Mouse (Mus musculus): Measurements from ENCODE around the gene Ttc17.

Ttc17 gene

DNA sequence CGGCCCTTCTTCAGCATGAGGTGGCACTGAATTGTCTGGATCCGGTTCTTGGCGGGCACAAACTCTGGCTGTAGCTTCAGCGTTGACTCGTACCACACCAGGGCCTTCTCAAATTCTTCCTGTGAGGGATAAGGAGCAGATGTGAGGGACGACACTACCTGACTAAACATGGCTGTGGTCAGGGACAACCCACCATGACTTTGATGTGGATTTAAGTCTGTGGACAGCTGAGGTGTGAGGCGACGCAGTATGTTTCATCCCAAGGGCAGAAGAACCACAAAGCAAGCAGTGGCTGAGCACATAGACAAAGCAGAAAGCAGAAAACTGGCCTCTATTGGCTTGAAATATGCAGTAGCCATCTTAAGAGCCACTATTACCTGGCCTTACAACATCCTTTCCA, 104.7 kb downstream of the Ttc17 start:
- no peak for DNase-seq (ENCODE audit: extremely low read depth, low read depth, low spot score)

- no peak for DNase-seq (ENCODE audit: extremely low read depth, low read depth, low spot score)
Observed at GRCm38 (mm10) chr2:94297467-94297866, 109.0 kb downstream of the Ttc17 start.

DNA sequence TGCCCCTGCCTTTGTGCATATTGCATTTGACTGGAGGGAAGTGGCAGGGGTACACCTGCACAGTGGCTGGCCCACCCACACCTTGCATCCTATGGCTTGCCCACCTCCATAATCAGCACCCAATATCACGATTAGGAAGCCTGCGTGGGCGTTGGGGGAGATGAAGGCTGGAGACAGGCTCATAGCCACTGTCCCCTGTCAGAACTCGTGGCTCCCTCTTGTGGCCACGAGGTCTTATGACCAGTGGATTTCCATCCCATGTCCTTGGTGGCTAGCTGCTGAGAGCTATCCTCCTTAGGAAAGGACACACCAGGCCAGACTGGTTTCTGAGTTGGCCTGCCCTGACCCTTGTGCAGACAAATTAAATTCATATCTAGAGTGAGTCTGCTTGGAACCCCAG, 116.0 kb downstream of the Ttc17 start:
- no peak for DNase-seq (ENCODE audit: extremely low read depth, low read depth, low spot score)

GRCm38 (mm10) chr2:94289659-94290058, 116.8 kb downstream of the Ttc17 start:
- DNase-seq (ENCODE audit: extremely low read depth, low read depth, low spot score): no peak

- DNase-seq (ENCODE audit: extremely low read depth, low read depth, low spot score): no peak
Observed at GRCm38 (mm10) chr2:94289169-94289568, 117.3 kb downstream of the Ttc17 start.

DNA sequence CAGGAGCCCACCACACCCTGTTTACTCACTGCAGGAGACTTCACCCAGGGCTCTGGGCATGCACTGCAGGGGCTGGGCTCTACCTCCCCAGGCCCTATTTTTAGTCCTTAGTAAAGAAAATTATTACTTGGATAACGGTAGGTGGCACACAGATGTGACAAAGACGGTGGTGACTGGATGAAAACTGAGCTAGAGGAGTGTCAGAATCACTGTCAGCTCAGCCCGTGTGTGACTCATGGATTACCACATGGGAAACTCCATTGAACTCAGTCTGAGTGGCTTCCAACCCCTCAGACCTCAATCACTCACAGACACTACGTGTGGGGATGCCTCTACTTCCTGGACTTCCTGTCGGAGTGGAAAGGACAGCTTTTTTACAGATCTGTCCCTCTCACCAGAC, 118.4 kb downstream of the Ttc17 start:
- DNase-seq (ENCODE audit: extremely low read depth, low read depth, low spot score): no peak

GRCm38 (mm10) chr2:94287435-94287834, 119.1 kb downstream of the Ttc17 start:
- DNase-seq (ENCODE audit: extremely low read depth, low read depth, low spot score): no peak

DNA sequence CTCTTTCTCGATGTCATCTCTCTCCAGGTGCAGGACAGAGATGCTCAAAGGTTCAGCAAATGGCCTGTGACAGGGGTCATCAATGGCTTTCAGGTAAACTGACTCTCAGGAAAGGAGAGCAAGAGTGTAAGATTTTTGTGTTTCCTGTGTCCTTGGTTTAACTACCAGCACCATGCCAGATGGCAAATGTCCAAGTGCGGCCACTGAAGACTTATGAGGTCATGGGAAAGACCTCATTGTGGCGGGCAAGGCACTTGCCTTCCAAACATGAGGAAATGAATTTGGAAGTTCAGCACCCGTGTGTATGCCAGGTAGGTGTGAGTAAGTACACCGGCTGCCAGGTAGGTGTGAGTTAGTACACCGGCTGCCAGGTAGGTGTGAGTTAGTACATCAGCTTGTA, 123.0 kb downstream of the Ttc17 start:
- DNase-seq (ENCODE audit: extremely low read depth, low read depth, low spot score): no peak

- DNase-seq (ENCODE audit: extremely low read depth, low read depth, low spot score): no peak
Observed at GRCm38 (mm10) chr2:94279596-94279995, 126.9 kb downstream of the Ttc17 start.

GRCm38 (mm10) chr2:94276103-94276502, 130.4 kb downstream of the Ttc17 start:
- no peak for DNase-seq (ENCODE audit: extremely low read depth, low read depth, low spot score)

DNA sequence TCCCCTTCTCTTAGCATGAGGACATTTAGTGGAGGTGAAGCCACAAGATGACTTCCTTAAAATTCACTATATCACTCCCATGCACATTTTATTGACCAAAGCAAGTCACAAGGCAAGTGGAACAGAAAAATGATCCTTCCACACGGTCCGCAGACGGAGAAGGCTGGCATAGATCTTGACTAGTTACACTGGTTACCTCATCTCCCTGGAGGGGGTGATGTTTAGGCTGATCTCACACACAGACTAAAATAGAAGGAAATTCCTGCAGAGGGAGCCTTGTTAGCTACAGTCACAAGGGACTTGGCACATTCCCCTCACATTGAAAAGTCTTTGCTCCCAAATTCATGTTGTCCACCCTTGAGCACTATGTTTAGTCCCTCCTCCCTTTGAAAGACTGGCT, 130.8 kb downstream of the Ttc17 start:
- DNase-seq (ENCODE audit: extremely low read depth, low read depth, low spot score): no peak

GRCm38 (mm10) chr2:94273154-94274021, 133.1 kb downstream of the Ttc17 start:
- DNase-seq (ENCODE audit: extremely low read depth, low read depth, low spot score): no peak

DNA sequence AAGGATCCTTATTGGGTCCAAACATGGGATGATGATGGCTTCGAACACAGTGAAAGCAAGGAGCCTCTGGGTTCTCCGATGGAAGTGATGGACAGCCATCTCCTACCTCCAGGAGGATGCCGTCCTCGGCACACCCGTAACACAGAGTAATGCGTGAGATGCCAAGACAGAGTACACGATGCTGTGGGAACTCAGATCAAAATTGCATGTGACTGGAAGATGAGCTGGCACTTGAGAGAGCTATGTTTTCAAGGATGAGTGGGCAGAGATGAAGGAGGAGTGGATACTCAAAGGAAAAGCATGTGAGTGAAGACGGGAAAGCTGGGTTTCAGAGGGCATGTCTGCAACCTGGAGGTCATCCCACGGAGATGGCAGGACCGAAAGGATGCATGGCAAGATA, 135.3 kb downstream of the Ttc17 start:
- DNase-seq (ENCODE audit: extremely low read depth, low read depth, low spot score): no peak

DNA sequence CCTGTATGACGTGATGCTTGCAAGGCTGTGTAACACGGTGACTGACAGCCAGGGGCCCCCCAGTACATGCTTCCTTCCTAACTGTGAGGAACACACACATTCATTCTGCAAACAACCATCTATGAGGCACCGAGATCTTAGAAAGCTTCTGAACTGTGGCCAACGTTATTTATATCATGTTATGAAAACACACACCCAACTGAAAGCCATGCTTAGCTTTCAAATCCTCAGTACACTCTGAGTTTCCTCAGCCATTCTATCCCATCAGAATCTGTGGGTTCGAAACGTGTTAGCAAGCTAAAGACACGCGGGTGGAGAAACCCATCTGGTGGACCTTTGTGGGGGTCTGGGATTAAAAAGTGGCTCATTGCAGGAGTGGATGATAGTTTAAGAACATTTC, 137.7 kb downstream of the Ttc17 start:
- DNase-seq (ENCODE audit: extremely low read depth, low read depth, low spot score): no peak

DNA sequence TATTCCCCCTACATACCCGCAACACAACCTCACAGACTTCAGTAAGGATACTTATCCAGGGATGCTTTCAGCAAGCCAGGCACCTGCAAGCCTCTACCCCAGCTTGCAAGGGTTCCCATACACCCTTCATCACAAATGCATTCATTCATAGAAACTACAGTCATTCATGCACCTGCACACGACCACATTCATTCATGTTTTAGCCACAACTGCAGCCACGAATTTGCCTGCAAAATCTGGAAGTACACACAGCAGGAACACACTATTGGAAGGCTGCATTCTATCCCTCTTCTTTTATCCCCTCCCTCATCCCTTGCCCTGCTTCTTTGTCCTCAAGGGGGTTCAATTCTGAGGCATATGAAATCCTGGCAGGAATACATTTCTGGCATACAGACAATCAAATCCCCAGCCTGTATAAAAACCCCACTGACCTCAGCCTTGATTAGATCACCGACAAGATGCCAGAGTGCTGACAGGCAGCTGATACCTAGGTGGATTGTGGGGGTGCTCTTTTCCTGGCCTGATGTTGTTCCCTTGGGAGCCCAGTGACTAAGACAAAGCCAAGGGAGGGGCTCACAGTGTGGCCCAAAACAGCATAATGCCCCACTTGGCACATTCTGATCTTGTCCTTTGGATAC, 139.2 kb downstream of the Ttc17 start:
- DNase-seq (ENCODE audit: extremely low read depth, low read depth, low spot score): no peak

DNA sequence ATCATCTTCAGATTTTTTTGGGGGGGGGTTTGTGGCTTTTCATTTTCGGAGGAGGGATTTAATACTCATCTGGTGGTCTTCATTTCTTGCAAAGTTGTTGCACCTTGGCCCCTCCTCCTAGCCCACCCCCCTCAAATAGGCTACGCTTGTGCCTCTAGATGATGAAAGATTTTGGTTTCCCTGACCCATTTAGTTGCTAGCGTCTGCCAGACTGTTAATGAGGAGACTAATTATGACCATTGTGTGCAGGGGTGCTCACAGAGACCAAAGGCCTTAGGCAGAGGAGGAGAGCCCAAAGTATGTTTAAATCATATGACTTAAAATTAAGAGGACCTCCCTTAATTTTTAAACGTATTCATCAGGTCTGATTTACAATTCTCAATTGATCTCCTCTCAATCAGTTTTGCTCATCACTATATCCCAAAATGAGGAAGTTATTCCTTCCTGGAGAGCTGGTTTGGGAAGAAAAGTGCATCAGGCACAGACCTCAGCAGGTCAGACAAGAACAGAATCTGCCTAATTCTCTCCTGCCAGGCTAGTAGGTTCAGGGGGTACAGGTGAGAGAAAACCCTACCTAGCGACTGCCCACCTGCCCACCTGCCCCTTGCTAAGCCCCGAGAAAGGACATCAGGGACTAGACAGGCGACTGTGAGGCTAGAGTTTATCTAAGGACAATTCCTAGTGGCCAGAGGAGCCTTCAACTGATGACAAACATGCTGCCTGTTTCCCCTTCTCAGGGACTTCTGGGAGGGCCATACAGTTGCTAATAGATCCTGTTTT, 139.9 kb downstream of the Ttc17 start:
- DNase-seq (ENCODE audit: extremely low read depth, low read depth, low spot score): no peak

GRCm38 (mm10) chr2:94265221-94266191, 141.0 kb downstream of the Ttc17 start:
- DNase-seq (ENCODE audit: extremely low read depth, low read depth, low spot score): no peak

DNA sequence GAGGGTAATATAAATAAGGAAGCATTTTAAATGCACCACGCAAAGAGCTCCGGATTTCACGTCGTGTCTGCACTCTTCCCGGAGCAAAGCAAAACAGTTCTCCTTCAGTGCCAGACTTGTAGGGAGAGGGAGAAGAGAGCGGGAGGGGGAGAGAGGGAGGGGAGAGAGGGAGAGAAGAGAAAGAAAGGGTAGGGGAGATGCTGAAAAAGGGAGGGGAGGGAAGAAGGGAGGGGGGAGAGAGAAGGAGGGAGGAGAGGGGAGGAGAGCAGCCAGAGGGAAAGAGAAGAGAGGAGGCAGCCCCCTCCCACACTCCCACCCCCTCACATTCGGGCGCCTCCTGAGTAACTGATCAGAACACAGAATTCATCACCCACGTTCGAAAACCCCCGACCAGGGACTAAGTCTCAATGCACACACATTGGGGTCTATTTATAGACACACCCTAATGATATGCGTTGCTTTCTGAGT, 141.8 kb downstream of the Ttc17 start:
- no peak for DNase-seq (ENCODE audit: extremely low read depth, low read depth, low spot score)

GRCm38 (mm10) chr2:94264006-94264405, 142.5 kb downstream of the Ttc17 start:
- DNase-seq (ENCODE audit: extremely low read depth, low read depth, low spot score): no peak

GRCm38 (mm10) chr2:94263530-94263937, 143.0 kb downstream of the Ttc17 start:
- no peak for DNase-seq (ENCODE audit: extremely low read depth, low read depth, low spot score)

Measured in fat pad, adult 2 months (tissue).